Mouse (Mus musculus): Measurements from ENCODE around the gene Fkbp4.

DNA sequence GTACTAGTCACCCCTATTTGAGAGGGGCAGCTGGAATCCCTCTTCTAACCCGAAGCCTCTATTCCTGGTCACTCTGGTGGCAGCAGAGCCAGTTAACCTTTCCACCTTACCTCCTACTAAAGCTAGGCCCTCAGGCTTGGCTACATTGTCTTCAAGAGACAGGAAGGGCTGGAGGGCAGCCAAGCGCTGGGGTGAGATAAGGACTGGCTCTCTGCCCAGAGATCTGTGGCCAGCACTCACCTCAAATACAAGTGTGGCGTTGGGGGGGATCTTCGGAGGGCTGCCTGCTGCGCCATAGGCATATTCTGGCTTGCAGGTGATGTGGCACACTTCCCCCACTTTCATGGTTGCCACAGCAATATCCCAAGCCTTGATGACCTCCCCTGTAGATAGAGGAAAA, 3.0 kb downstream of the Fkbp4 start:
- no peak for TF ChIP-seq GATA1 (IDR thresholded peaks at IDR 0.05; ENCODE audit: borderline replicate concordance, low read length)
- TF ChIP-seq FLI1 (IDR thresholded peaks at IDR 0.05; ENCODE audit: low read length), result no peak
